Mouse (Mus musculus) liver, postnatal 0 days (tissue): ENCODE data around the gene Hspa5. TPM values are rescaled to one million over a fixed set of nuclear protein-coding genes. Genes with fewer than 3 reads are reported as not detected.
"Not testable (repeated sequence)": the region's sequence is repeated elsewhere in the genome, so short reads cannot be mapped to it uniquely, and the experiment has no call there.

Experiments
- ATAC-seq: fragments of 200-750 bp; cut with Nextera tagmentation; 2 replicates; pipeline ENCODE4 v1.8.0; 2017; ENCODE audit warnings: mild to moderate bottlenecking, moderate library complexity
- DNase-seq: peaks from one replicate; pipeline ENCODE4 v3.0.0-alpha.2; 2016
- H3K27ac ChIP-seq: fragments of 300-500 bp; sonication (generic); 2 replicates; pipeline ENCODE4 v1.5.1; 2014; ENCODE audit warnings: antibody characterized with exemption, moderate library complexity, mild to moderate bottlenecking, low read depth
- H3K27me3 ChIP-seq: fragments of 300-500 bp; sonication (generic); 2 replicates; pipeline ENCODE4 v1.6.1; 2014; ENCODE audit warnings: low read length, control low read depth, mixed read lengths; ENCODE audit not compliant: insufficient read depth
- H3K36me3 ChIP-seq: fragments of 300-500 bp; sonication (generic); replicated peaks from 2 replicates; pipeline ENCODE4 v1.6.1; 2014; ENCODE audit warnings: mild to moderate bottlenecking, control low read depth, low read length, moderate library complexity, mixed read lengths; ENCODE audit not compliant: insufficient read depth
- H3K4me1 ChIP-seq: fragments of 300-500 bp; sonication (generic); 2 replicates; pipeline ENCODE4 v1.6.1; 2014; ENCODE audit warnings: antibody characterized with exemption, mild to moderate bottlenecking, control low read depth; ENCODE audit not compliant: insufficient read depth
- H3K4me2 ChIP-seq: fragments of 300-500 bp; sonication (generic); 2 replicates; pipeline ENCODE4 v1.6.1; 2014; ENCODE audit warnings: low read depth, mild to moderate bottlenecking, low read length, moderate library complexity, mixed read lengths
- H3K4me3 ChIP-seq: fragments of 300-500 bp; sonication (generic); 2 replicates; pipeline ENCODE4 v1.5.1; 2014; ENCODE audit warnings: low read depth, low read length
- H3K9ac ChIP-seq: fragments of 300-500 bp; sonication (generic); replicated peaks from 2 replicates; pipeline ENCODE4 v1.6.1; 2014; ENCODE audit warnings: mild to moderate bottlenecking, moderate library complexity
- H3K9me3 ChIP-seq: fragments of 300-500 bp; sonication (generic); 2 replicates; pipeline ENCODE4 v1.6.1; 2016; ENCODE audit warnings: mild to moderate bottlenecking, control low read depth, low read length, mixed read lengths
- CTCF ChIP-seq: sonication (generic); IDR thresholded peaks from 2 replicates; pipeline ENCODE4 v1.5.1; 2016; ENCODE audit warnings: antibody characterized with exemption, low read depth
- EP300 ChIP-seq: IDR thresholded peaks from 2 replicates; pipeline ENCODE4 v1.6.1; 2016; ENCODE audit warnings: antibody characterized with exemption, low read depth, mild to moderate bottlenecking
- WGBS: fragments of 180-500 bp; shearing (Covaris S2); extraction: QIAGEN DNeasy Blood & Tissue Kit; methylation state at CpG from one replicate; pipeline ENCODE4 v1.1.7; 2014; ENCODE audit not compliant: insufficient replicate concordance; 5-methylcytosine and 5-hydroxymethylcytosine counted together
- polyA plus RNA-seq: library from polyadenylated mRNA; unstranded; fragments of >200 nt; fragmentation: Nextera tagmentation; extraction: Ambion mirVana; gene quantifications from 2 replicates; pipeline ENCODE4 v1.2.1, GENCODE M21; 2015

Gene Hspa5
- polyA plus RNA-seq, 1 experiment from 2014 or later = 384 TPM

DNA sequence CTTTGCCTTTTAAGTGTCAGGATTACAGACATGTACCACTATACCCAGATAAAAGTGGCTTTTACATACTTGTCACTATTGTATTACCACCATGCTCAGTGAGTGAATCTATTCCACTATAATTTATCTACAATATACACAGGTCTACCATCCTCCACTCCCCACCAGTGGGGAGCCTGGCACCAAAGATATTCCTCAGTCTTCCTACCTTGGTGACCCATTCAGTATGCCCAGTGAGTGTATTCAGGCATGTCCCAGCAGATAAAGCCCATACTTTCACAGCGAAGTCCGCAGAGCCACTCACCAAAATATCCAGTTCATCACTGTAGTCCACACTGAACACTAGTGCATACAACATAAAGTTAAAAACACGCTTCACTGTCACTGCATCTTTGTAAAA is 39.0 kb downstream of the Hspa5 start:
- H3K27ac ChIP-seq = no peak overlapping the region

GRCm38 (mm10) chr2:34812706-34813105 is 40.9 kb downstream of the Hspa5 start:
- DNase-seq = no peak
- Histone ChIP-seq H3K27ac (no peak overlapping the region), H3K4me3 (no peak overlapping the region), H3K27me3 (no peaks in the 10 kb centered on the region), H3K4me2 (no peak overlapping the region), H3K36me3 (peaks cover 81% of the 10 kb centered on the region), H3K4me1 (peaks cover 11% of the 10 kb centered on the region), H3K9me3 (no peaks in the 10 kb centered on the region), H3K9ac (no peak overlapping the region)
- TF ChIP-seq CTCF (no peak), EP300 (no peak)
- WGBS = 83% methylated on average over 7 of the region's 7 CpGs
- no peak for ATAC-seq

More for the DNA sequence above, 39.0 kb downstream of the Hspa5 start:
- Histone ChIP-seq H3K9ac (no peak overlapping the region), H3K36me3 (peaks cover 78% of the 10 kb centered on the region), H3K4me1 (peaks cover 15% of the 10 kb centered on the region), H3K9me3 (no peaks in the 10 kb centered on the region), H3K4me3 (no peak overlapping the region), H3K27me3 (no peaks in the 10 kb centered on the region), H3K4me2 (no peak overlapping the region)
- peak; percentile 60; the same call in 1 of the 2 replicates for TF ChIP-seq EP300
- TF ChIP-seq CTCF = no peak
- 81% methylated on average over 3 of the region's 3 CpGs for WGBS
- DNase-seq (no peak), ATAC-seq (peak; percentile 48)

- Histone ChIP-seq H3K36me3 (peaks cover 71% of the 10 kb centered on the region), H3K27ac (peak overlapping the region; percentile 34)
- not testable (repeated sequence) for ATAC-seq, H3K4me3 ChIP-seq, H3K9ac ChIP-seq, H3K27me3 ChIP-seq, DNase-seq, H3K4me2 ChIP-seq, H3K4me1 ChIP-seq, H3K9me3 ChIP-seq
- 92% methylated on average over 2 of the region's 2 CpGs for WGBS
Measured at GRCm38 (mm10) chr2:34815893-34816292, 44.1 kb downstream of the Hspa5 start.

- Histone ChIP-seq H3K27ac (no peak overlapping the region), H3K36me3 (peaks cover 62% of the 10 kb centered on the region), H3K9ac (no peak overlapping the region), H3K9me3 (no peaks in the 10 kb centered on the region), H3K4me1 (0 out of 2 replicates have a peak, but pooled peaks cover 2% of the 10 kb centered on the region), H3K4me2 (no peak overlapping the region), H3K27me3 (no peaks in the 10 kb centered on the region), H3K4me3 (no peak overlapping the region)
- ATAC-seq = no peak
- TF ChIP-seq CTCF (no peak), EP300 (no peak)
- no peak for DNase-seq
- WGBS = 95% methylated on average over 2 of the region's 2 CpGs
Measured at GRCm38 (mm10) chr2:34818492-34818891, 46.7 kb downstream of the Hspa5 start.

- H3K9ac ChIP-seq = peak within 1 kb of the TSS; percentile 100
- H3K4me3 ChIP-seq = peak within 1 kb of the TSS; percentile 99
- peaks cover 22% of the 10 kb centered on the region for H3K4me1 ChIP-seq
- under 1% methylated on average over 57 of the region's 57 CpGs for WGBS
- TF ChIP-seq EP300 = peak; percentile 63
- TF ChIP-seq CTCF = no peak
- H3K9me3 ChIP-seq = no peaks in the 10 kb centered on the region
- peaks cover 15% of the 10 kb centered on the region for H3K36me3 ChIP-seq
- peak within 1 kb of the TSS; percentile 99 for H3K27ac ChIP-seq
- DNase-seq = peak; percentile 95
- H3K27me3 ChIP-seq = no peaks in the 10 kb centered on the region
- H3K4me2 ChIP-seq = peak within 1 kb of the TSS; percentile 87
- ATAC-seq = peak; percentile 93
Measured at GRCm38 (mm10) chr2:34825827-34826459, 54.2 kb downstream of the Hspa5 start, which contains the start of gene Fbxw2. Gene Fbxw2, minus strand, starts transcription at chr2:34826311.

GRCm38 (mm10) chr2:34826460-34827231 is 54.9 kb downstream of the Hspa5 start:
- Histone ChIP-seq H3K27ac (peak overlapping the region; percentile 99), H3K27me3 (no peaks in the 10 kb centered on the region), H3K9ac (peak overlapping the region; percentile 100), H3K4me2 (peak overlapping the region; percentile 87), H3K9me3 (no peaks in the 10 kb centered on the region), H3K4me1 (peaks cover 22% of the 10 kb centered on the region), H3K36me3 (peaks cover 10% of the 10 kb centered on the region), H3K4me3 (peak overlapping the region; percentile 99)
- ATAC-seq = peak; percentile 5; the same call in 1 of the 2 replicates
- DNase-seq = no peak
- TF ChIP-seq EP300 (no peak), CTCF (no peak)
- WGBS = 38% methylated on average over 20 of the region's 21 CpGs

Other genes with a start within 250 kb of the Hspa5 start
- 37.1 and 39.0 TPM in 2 replicates for gene Gapvd1, start 16.7 kb upstream of the Hspa5 start, polyA plus RNA-seq
- gene Rabepk, start 27.9 kb downstream of the Hspa5 start, polyA plus RNA-seq = 17.0 and 20.4 TPM in 2 replicates
- gene Fbxw2, start 54.3 kb downstream of the Hspa5 start, polyA plus RNA-seq = 36.1 and 38.3 TPM in 2 replicates
- gene Gm34653, start 61.0 kb downstream of the Hspa5 start, polyA plus RNA-seq = 0.06 TPM in 1 of 2 replicates, not detected in the other
- 7.2 and 8.5 TPM in 2 replicates for gene Cutal, start 102.4 kb downstream of the Hspa5 start, polyA plus RNA-seq
- 36.0 and 37.3 TPM in 2 replicates for gene Psmd5, start 103.0 kb downstream of the Hspa5 start, polyA plus RNA-seq
- gene Phf19, start 142.1 kb downstream of the Hspa5 start, polyA plus RNA-seq = 1.1 and 1.3 TPM in 2 replicates
- gene Traf1, start 189.8 kb downstream of the Hspa5 start, polyA plus RNA-seq = 0.34 and 0.43 TPM in 2 replicates